Mouse (Mus musculus): ENCODE measurements around the gene Col9a3. TPM values are rescaled to one million over a fixed set of nuclear protein-coding genes. Genes with fewer than 3 reads are reported as not detected.

Col9a3 gene
- polyA plus RNA-seq, 2 experiments: 0.80 to 1.2 TPM

DNA sequence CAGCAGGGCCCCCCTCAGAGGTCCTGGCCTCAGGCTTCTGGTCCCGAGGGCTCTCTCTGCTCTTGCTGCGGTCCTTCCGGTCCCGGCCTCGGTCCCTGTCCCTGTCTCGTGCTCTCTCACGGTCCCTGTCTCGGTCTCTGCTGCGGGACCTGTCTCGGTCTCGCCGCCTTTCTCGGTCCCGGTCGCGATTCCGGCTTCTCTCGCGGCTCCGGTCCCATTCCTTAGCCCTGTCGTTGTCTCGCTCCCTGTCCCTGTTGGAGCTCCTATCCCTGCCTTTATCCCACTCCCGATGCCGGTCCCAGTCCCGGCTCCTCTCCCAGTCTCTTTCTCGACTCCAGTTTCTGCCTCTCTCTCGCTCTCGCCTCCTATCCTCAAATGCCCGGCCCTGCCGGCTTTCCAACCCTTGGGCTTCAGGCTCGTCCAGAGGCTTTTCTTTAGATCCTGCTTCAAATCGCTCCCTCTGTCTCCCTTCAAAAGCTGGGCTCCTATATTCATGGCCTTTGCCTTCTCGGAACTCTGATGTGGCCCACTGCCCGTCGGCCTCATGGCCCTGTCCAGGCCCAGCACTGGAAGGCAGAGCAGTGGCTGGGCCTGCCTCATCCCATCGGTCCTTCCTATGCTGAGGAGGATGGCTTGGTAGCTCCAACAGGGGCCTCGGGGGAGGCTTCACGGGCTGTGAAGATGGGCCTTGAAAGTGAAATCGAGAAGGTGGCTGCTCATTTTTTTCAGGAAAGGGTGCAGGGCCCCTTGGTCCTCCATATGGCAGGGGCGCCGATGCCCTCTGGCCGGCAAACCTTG, 62.0 kb downstream of the Col9a3 start:
- H3K36me3 ChIP-seq (replicated peaks; ENCODE audit: control insufficient read depth, insufficient read depth, low read depth): peaks cover 13% of the 10 kb centered on the region
- no peak for DNase-seq (ENCODE audit: low read depth in 3 of 3, low spot score in 3 of 3)

GRCm38 (mm10) chr2:180660521-180660920, 62.9 kb downstream of the Col9a3 start:
- ATAC-seq (ENCODE audit: insufficient read depth): no peak
- Histone ChIP-seq H3K4me3 (ENCODE audit: insufficient read depth in 1 of 2, low read depth in 2 of 2, low read length in 2 of 2) (no peak overlapping the region), H3K4me2 (ENCODE audit: low read depth) (no peak overlapping the region), H3K27me3 (ENCODE audit: control insufficient read depth, insufficient read depth, low read length) (no peaks in the 10 kb centered on the region), H3K4me1 (replicated peaks; ENCODE audit: control insufficient read depth in 2 of 2, insufficient read depth in 2 of 2, low read length in 1 of 2) (no peaks in the 10 kb centered on the region), H3K27ac (no peak overlapping the region), H3K9ac (replicated peaks) (no peak overlapping the region), H3K9me3 (ENCODE audit: control insufficient read depth, low read length) (no peaks in the 10 kb centered on the region), H3K36me3 (replicated peaks; ENCODE audit: control insufficient read depth, insufficient read depth, low read depth) (peaks cover 17% of the 10 kb centered on the region)
- TF ChIP-seq EP300 (IDR thresholded peaks at IDR 0.05; ENCODE audit: low read depth) (no peak), CTCF (IDR thresholded peaks at IDR 0.05; ENCODE audit: low read depth) (no peak)
- WGBS (ENCODE audit: insufficient replicate concordance): 86% methylated on average over 5 of the region's 5 CpGs
- DNase-seq (ENCODE audit: low read depth in 3 of 3, low spot score in 3 of 3): no peak

More for the DNA sequence above, 62.0 kb downstream of the Col9a3 start:
- no peak overlapping the region for H3K9ac ChIP-seq (replicated peaks)
- WGBS (ENCODE audit: insufficient replicate concordance): 46% methylated on average over 42 of the region's 42 CpGs
- H3K4me2 ChIP-seq (ENCODE audit: low read depth): 0 out of 2 replicates have a peak overlapping the region, but pooled peaks have one; percentile 18
- no peak overlapping the region for H3K4me3 ChIP-seq (ENCODE audit: insufficient read depth in 1 of 2, low read depth in 2 of 2, low read length in 2 of 2)
- ATAC-seq (ENCODE audit: insufficient read depth): peak; percentile 41; the same call in 1 of the 2 replicates
- H3K27ac ChIP-seq: no peak overlapping the region
- no peaks in the 10 kb centered on the region for H3K9me3 ChIP-seq (ENCODE audit: control insufficient read depth, low read length)
- no peaks in the 10 kb centered on the region for H3K27me3 ChIP-seq (ENCODE audit: control insufficient read depth, insufficient read depth, low read length)
- no peaks in the 10 kb centered on the region for H3K4me1 ChIP-seq (replicated peaks; ENCODE audit: control insufficient read depth in 2 of 2, insufficient read depth in 2 of 2, low read length in 1 of 2)
- no peak for TF ChIP-seq CTCF (IDR thresholded peaks at IDR 0.05; ENCODE audit: low read depth)
- no peak for TF ChIP-seq EP300 (IDR thresholded peaks at IDR 0.05; ENCODE audit: low read depth)

DNA sequence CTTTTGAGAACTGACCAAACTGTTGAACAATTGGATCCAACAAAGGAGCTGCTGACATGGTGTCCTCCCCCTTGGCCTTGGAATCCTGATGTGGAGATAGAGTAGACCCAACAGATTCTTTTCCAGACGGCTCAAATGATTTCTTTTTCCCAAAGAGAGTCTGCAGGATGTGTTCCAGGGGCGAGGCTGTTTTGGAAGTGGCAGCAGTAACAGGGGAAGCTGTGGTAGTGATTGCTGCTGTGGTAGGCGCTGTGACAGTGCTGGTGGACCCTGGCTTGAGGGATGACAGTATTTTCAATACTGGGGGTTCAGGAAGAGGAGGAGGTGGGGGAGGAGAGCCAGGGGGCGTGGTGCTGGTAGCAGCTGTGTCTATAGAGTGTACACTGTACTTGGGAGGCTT, 64.4 kb downstream of the Col9a3 start:
- 78% methylated on average over 4 of the region's 4 CpGs for WGBS (ENCODE audit: insufficient replicate concordance)
- no peak overlapping the region for H3K4me3 ChIP-seq (ENCODE audit: insufficient read depth in 1 of 2, low read depth in 2 of 2, low read length in 2 of 2)
- no peak overlapping the region for H3K4me2 ChIP-seq (ENCODE audit: low read depth)
- ATAC-seq (ENCODE audit: insufficient read depth) (no peak), DNase-seq (ENCODE audit: low read depth in 3 of 3, low spot score in 3 of 3) (no peak)
- no peaks in the 10 kb centered on the region for H3K9me3 ChIP-seq (ENCODE audit: control insufficient read depth, low read length)
- H3K27ac ChIP-seq: no peak overlapping the region
- no peak for TF ChIP-seq CTCF (IDR thresholded peaks at IDR 0.05; ENCODE audit: low read depth)
- no peak for TF ChIP-seq EP300 (IDR thresholded peaks at IDR 0.05; ENCODE audit: low read depth)
- H3K4me1 ChIP-seq (replicated peaks; ENCODE audit: control insufficient read depth in 2 of 2, insufficient read depth in 2 of 2, low read length in 1 of 2): no peaks in the 10 kb centered on the region
- peaks cover 17% of the 10 kb centered on the region for H3K36me3 ChIP-seq (replicated peaks; ENCODE audit: control insufficient read depth, insufficient read depth, low read depth)
- no peaks in the 10 kb centered on the region for H3K27me3 ChIP-seq (ENCODE audit: control insufficient read depth, insufficient read depth, low read length)
- H3K9ac ChIP-seq (replicated peaks): no peak overlapping the region

Other genes starting within 250 kb of the Col9a3 start
- gene Slco4a1, start 141.5 kb upstream of the Col9a3 start, polyA plus RNA-seq (2012; rRNA removed): 0.65 and 0.69 TPM in 2 replicates
- gene Slco4a1, start 141.5 kb upstream of the Col9a3 start, polyA plus RNA-seq (2014; fragmentation: Nextera tagmentation; extraction: Ambion mirVana): 0.28 and 0.53 TPM in 2 replicates
- gene Ntsr1, start 97.8 kb upstream of the Col9a3 start, polyA plus RNA-seq (2012; rRNA removed): 0.04 and 0.06 TPM in 2 replicates
- 0.05 TPM in 1 of 2 replicates, not detected in the other for gene Ntsr1, start 97.8 kb upstream of the Col9a3 start, polyA plus RNA-seq (2014; fragmentation: Nextera tagmentation; extraction: Ambion mirVana)
- gene Mrgbp, start 16.5 kb upstream of the Col9a3 start, polyA plus RNA-seq (2012; rRNA removed): 10.5 and 10.8 TPM in 2 replicates
- 7.1 and 7.4 TPM in 2 replicates for gene Mrgbp, start 16.5 kb upstream of the Col9a3 start, polyA plus RNA-seq (2014; fragmentation: Nextera tagmentation; extraction: Ambion mirVana)
- gene Ogfr, start 8.5 kb upstream of the Col9a3 start, polyA plus RNA-seq (2012; rRNA removed): 11.5 and 20.2 TPM in 2 replicates
- 18.0 and 21.2 TPM in 2 replicates for gene Ogfr, start 8.5 kb upstream of the Col9a3 start, polyA plus RNA-seq (2014; fragmentation: Nextera tagmentation; extraction: Ambion mirVana)
- 0.16 and 0.23 TPM in 2 replicates for gene Tcfl5, start 44.9 kb downstream of the Col9a3 start, polyA plus RNA-seq (2012; rRNA removed)
- gene Tcfl5, start 44.9 kb downstream of the Col9a3 start, polyA plus RNA-seq (2014; fragmentation: Nextera tagmentation; extraction: Ambion mirVana): not detected in 2 replicates
- gene Dido1, start 112.2 kb downstream of the Col9a3 start, polyA plus RNA-seq (2012; rRNA removed): 9.1 and 12.2 TPM in 2 replicates
- gene Dido1, start 112.2 kb downstream of the Col9a3 start, polyA plus RNA-seq (2014; fragmentation: Nextera tagmentation; extraction: Ambion mirVana): 10.4 and 12.2 TPM in 2 replicates
- gene Gid8, start 112.3 kb downstream of the Col9a3 start, polyA plus RNA-seq (2012; rRNA removed): 62.6 and 87.4 TPM in 2 replicates
- 121 and 127 TPM in 2 replicates for gene Gid8, start 112.3 kb downstream of the Col9a3 start, polyA plus RNA-seq (2014; fragmentation: Nextera tagmentation; extraction: Ambion mirVana)
- 7.7 and 10.5 TPM in 2 replicates for gene Slc17a9, start 127.5 kb downstream of the Col9a3 start, polyA plus RNA-seq (2012; rRNA removed)
- gene Slc17a9, start 127.5 kb downstream of the Col9a3 start, polyA plus RNA-seq (2014; fragmentation: Nextera tagmentation; extraction: Ambion mirVana): 5.6 and 6.8 TPM in 2 replicates
- gene Bhlhe23, start 179.1 kb downstream of the Col9a3 start, polyA plus RNA-seq (2012; rRNA removed): not detected in 2 replicates
- not detected in 2 replicates for gene Bhlhe23, start 179.1 kb downstream of the Col9a3 start, polyA plus RNA-seq (2014; fragmentation: Nextera tagmentation; extraction: Ambion mirVana)